Mouse (Mus musculus): ENCODE data around the gene Lman2l. TPM values are rescaled to one million over a fixed set of nuclear protein-coding genes. Genes with fewer than 3 reads are reported as not detected.

Lman2l gene
- polyA plus RNA-seq, 1 experiment: not detected

DNA sequence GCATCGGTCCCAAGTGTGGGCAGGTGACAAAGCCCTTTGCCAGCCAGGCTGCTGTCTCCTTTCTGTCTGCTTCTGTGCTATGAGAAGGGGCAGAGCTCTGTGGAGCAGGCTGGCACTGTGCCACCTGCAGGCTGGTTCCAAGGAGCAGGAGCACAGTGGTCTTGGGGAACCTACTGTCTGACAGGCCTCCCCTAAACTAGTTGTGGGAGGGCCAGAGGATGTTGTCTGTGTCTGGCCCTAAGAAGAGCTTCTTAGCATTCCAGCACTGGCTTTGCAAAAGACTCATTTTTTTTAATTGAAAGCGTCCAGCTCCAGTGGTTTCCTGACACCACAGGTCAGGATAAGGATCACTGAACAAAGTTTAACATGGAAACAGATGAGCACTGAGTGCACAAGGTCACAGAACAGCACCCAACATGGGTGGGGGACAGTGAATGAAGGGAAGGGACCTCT lies 33.3 kb upstream of the Lman2l start:
- no peak overlapping the region for H3K4me3 ChIP-seq (ENCODE audit: insufficient read depth, low read depth, low read length)
- H3K27ac ChIP-seq (ENCODE audit: insufficient read depth, low read depth, low read length): no peak overlapping the region
- H3K4me1 ChIP-seq (ENCODE audit: control insufficient read depth, insufficient read depth, low read length): peaks cover 36% of the 10 kb centered on the region
- no peak for TF ChIP-seq CTCF (IDR thresholded peaks at IDR 0.05; ENCODE audit: insufficient read depth, low read depth, low read length)
- no peak for TF ChIP-seq POLR2A (IDR thresholded peaks at IDR 0.05; ENCODE audit: insufficient read depth, low read depth, low read length)
- WGBS: 47% methylated on average over 2 of the region's 2 CpGs

DNA sequence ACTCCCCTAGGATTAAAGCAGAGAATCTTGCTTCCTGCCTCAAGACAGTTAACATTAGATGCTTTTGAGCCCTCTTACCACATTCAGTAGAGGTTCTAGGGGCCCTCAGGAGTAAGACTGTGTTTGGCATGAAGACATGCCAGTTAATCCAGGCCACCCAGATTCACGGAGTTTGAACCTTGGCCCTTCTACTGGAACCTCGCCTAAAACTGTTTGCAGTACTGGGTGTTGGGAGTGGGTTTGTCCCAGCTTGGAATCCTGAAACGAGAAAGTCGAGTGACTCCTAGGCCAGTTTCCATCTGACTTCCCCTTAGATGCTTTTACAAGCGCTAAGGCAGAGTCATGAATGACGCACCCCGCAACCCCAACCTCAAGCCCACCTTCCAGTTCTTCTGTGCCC lies 31.4 kb upstream of the Lman2l start:
- WGBS: 92% methylated on average over 7 of the region's 7 CpGs
- TF ChIP-seq CTCF (IDR thresholded peaks at IDR 0.05; ENCODE audit: insufficient read depth, low read depth, low read length) (no peak), POLR2A (IDR thresholded peaks at IDR 0.05; ENCODE audit: insufficient read depth, low read depth, low read length) (no peak)
- H3K4me3 ChIP-seq (ENCODE audit: insufficient read depth, low read depth, low read length): no peak overlapping the region
- peaks cover 49% of the 10 kb centered on the region for H3K4me1 ChIP-seq (ENCODE audit: control insufficient read depth, insufficient read depth, low read length)
- no peak overlapping the region for H3K27ac ChIP-seq (ENCODE audit: insufficient read depth, low read depth, low read length)

- TF ChIP-seq POLR2A (IDR thresholded peaks at IDR 0.05; ENCODE audit: insufficient read depth, low read depth, low read length): no peak
- TF ChIP-seq CTCF (IDR thresholded peaks at IDR 0.05; ENCODE audit: insufficient read depth, low read depth, low read length): no peak
- Histone ChIP-seq H3K4me3 (ENCODE audit: insufficient read depth, low read depth, low read length) (peak overlapping the region; percentile 15; the same call in 1 of the 2 replicates), H3K27ac (ENCODE audit: insufficient read depth, low read depth, low read length) (no peak overlapping the region), H3K4me1 (ENCODE audit: control insufficient read depth, insufficient read depth, low read length) (peaks cover 49% of the 10 kb centered on the region)
- 41% methylated on average over 8 of the region's 8 CpGs for WGBS
These were observed 30.5 kb upstream of the Lman2l start for GRCm38 (mm10) chr1:36475480-36476110.

DNA sequence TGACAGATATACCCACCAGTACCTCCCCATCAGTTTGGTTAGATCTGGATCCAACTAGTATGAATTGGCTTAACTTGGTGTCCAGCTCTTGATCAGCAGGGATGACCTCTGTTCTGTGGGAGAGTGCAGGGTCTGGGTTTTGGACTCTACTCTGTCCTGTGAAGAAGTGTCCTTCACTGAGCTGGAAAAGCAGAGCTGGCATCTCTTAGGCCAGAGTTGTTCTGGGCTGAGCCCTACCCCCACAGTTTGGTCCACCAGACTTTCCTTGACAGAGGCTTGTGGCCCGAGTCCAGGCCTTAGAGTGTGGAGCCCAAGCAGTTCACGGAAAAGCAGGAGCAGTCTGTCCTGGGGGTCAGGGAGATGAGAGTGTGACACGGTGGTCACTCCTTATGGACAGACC lies 29.6 kb upstream of the Lman2l start:
- peaks cover 52% of the 10 kb centered on the region for H3K4me1 ChIP-seq (ENCODE audit: control insufficient read depth, insufficient read depth, low read length)
- 49% methylated on average over 3 of the region's 3 CpGs for WGBS
- H3K27ac ChIP-seq (ENCODE audit: insufficient read depth, low read depth, low read length): no peak overlapping the region
- TF ChIP-seq POLR2A (IDR thresholded peaks at IDR 0.05; ENCODE audit: insufficient read depth, low read depth, low read length): no peak
- TF ChIP-seq CTCF (IDR thresholded peaks at IDR 0.05; ENCODE audit: insufficient read depth, low read depth, low read length): no peak
- H3K4me3 ChIP-seq (ENCODE audit: insufficient read depth, low read depth, low read length): peak overlapping the region; percentile 11; the same call in 1 of the 2 replicates

DNA sequence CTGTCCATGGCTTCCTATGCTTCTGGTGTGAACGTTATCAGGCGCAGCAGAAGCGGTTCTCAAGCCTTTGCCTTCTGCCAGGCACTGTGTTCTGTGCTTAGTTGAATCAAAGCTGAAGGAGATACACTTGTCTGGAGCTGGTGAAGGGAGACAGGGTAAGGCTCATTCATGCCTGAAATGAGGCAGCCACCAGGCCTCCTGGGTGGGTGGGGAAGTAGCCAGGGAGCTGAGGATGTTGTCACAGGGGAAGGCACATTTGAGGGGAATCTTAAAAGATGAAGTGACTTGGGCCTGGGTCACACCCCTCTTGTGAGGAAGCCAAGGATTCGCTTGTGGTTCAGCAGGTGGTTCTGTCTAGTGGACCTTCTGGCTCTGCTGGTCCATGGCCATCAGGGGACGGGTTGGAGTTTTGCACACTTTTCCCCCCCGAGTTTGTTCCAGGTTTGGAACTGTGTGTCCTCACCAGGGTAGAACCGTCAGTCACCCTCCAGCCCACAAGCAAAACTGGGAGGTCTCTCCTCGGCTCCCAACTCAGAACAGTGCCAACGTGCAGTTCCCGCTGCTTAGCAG lies 28.2 kb upstream of the Lman2l start:
- peak overlapping the region; percentile 29 for H3K4me3 ChIP-seq (ENCODE audit: insufficient read depth, low read depth, low read length)
- TF ChIP-seq POLR2A (IDR thresholded peaks at IDR 0.05; ENCODE audit: insufficient read depth, low read depth, low read length) (no peak), CTCF (IDR thresholded peaks at IDR 0.05; ENCODE audit: insufficient read depth, low read depth, low read length) (no peak)
- peaks cover 54% of the 10 kb centered on the region for H3K4me1 ChIP-seq (ENCODE audit: control insufficient read depth, insufficient read depth, low read length)
- 55% methylated on average over 10 of the region's 10 CpGs for WGBS
- no peak overlapping the region for H3K27ac ChIP-seq (ENCODE audit: insufficient read depth, low read depth, low read length)

GRCm38 (mm10) chr1:36472106-36472440 lies 27.0 kb upstream of the Lman2l start:
- WGBS: 23% methylated on average over 18 of the region's 18 CpGs
- TF ChIP-seq CTCF (IDR thresholded peaks at IDR 0.05; ENCODE audit: insufficient read depth, low read depth, low read length): no peak
- TF ChIP-seq POLR2A (IDR thresholded peaks at IDR 0.05; ENCODE audit: insufficient read depth, low read depth, low read length): no peak
- H3K4me3 ChIP-seq (ENCODE audit: insufficient read depth, low read depth, low read length): peak overlapping the region; percentile 82
- no peak overlapping the region for H3K27ac ChIP-seq (ENCODE audit: insufficient read depth, low read depth, low read length)
- peaks cover 49% of the 10 kb centered on the region for H3K4me1 ChIP-seq (ENCODE audit: control insufficient read depth, insufficient read depth, low read length)

GRCm38 (mm10) chr1:36471181-36472105 lies 26.4 kb upstream of the Lman2l start, which contains the start of gene Cnnm4:
Gene Cnnm4 (plus strand): TSS chr1:36471620.
- TF ChIP-seq CTCF (IDR thresholded peaks at IDR 0.05; ENCODE audit: insufficient read depth, low read depth, low read length) (no peak), POLR2A (IDR thresholded peaks at IDR 0.05; ENCODE audit: insufficient read depth, low read depth, low read length) (peak; percentile 66; the same call in 1 of the 2 replicates)
- Histone ChIP-seq H3K4me3 (ENCODE audit: insufficient read depth, low read depth, low read length) (peak within 1 kb of the TSS; percentile 82), H3K27ac (ENCODE audit: insufficient read depth, low read depth, low read length) (peak within 1 kb of the TSS; percentile 32; the same call in 1 of the 2 replicates), H3K4me1 (ENCODE audit: control insufficient read depth, insufficient read depth, low read length) (peaks cover 47% of the 10 kb centered on the region)
- 2% methylated on average over 96 of the region's 98 CpGs for WGBS

DNA sequence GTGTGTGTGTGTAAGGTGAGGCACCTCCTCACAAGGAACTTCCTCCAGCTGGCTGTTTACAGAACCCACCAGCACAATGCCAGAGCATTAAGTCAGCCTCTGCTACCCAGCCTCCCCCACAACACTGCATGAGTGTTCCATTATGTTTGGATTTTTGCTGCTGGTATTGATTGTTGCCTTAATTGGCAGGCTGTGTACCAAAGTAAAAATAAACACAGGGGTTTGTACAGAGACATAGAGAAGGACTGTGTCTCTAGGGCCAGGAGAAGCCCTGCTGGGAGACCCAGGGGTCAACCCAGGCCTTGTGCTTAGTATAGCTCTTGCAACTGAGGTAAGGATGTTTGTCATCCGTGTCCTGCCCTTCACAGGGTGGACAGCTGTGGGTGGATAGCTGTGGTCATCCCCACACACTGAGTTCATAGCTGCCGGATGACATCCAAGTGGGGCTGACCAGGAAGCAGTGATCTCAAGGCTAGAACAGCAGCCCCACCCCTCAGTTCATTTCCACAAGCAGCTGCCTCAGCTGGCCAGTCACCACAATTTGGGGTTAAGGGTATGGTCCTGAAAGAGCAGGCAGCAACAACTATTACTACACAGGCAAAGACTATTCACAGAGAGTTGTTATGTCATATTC lies 24.9 kb upstream of the Lman2l start:
- TF ChIP-seq CTCF (IDR thresholded peaks at IDR 0.05; ENCODE audit: insufficient read depth, low read depth, low read length): no peak
- no peak for TF ChIP-seq POLR2A (IDR thresholded peaks at IDR 0.05; ENCODE audit: insufficient read depth, low read depth, low read length)
- 59% methylated on average over 2 of the region's 2 CpGs for WGBS
- Histone ChIP-seq H3K4me3 (ENCODE audit: insufficient read depth, low read depth, low read length) (no peak overlapping the region), H3K4me1 (ENCODE audit: control insufficient read depth, insufficient read depth, low read length) (peaks cover 34% of the 10 kb centered on the region), H3K27ac (ENCODE audit: insufficient read depth, low read depth, low read length) (no peak overlapping the region)
